Mouse (Mus musculus): Measurements from ENCODE around the gene Scn5a.

The Scn5a gene

DNA sequence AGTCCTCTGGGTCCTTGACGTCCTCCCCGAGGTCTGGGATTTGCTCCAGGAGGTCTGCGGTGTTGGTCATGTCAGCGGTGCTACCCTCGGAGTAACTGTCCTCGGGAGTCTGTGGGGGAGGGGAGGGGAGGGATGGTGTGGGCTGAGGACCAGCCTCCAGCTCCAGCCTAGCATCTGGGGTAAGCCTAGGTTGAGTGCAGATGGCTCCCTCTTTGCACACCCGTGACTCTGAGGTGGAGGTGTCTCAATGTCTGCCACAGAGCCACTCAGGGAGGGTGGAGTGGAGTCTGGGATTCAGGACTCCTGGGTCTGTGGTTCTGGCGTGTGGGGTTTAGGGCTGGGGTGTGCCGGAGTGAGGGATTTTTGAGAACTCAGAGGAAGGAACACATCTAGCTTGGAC is 65.8 kb downstream of the Scn5a start:
- no peak for DNase-seq (ENCODE audit: inconsistent age in 2 of 2, low spot score in 1 of 2)

DNA sequence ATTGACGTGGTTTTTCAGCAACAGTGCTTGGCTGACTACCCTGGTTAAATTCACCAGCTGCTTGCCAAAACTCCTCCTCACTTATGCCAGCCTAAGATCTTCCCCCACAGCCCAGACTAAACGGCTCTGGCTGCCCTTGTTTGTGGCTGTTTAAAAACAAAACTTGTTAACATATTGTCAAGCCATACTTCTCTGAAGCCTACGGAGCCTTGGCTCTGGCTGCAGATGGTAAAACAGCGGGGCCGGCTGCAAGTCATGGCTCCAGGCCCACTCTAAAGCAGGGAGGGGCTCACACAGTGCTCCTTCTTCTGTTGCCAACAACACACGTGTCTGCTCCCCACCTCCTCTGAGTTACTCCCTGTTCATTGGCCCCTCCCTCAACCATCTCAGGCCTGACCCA is 67.9 kb downstream of the Scn5a start:
- no peak for DNase-seq (ENCODE audit: inconsistent age in 2 of 2, low spot score in 1 of 2)

DNA sequence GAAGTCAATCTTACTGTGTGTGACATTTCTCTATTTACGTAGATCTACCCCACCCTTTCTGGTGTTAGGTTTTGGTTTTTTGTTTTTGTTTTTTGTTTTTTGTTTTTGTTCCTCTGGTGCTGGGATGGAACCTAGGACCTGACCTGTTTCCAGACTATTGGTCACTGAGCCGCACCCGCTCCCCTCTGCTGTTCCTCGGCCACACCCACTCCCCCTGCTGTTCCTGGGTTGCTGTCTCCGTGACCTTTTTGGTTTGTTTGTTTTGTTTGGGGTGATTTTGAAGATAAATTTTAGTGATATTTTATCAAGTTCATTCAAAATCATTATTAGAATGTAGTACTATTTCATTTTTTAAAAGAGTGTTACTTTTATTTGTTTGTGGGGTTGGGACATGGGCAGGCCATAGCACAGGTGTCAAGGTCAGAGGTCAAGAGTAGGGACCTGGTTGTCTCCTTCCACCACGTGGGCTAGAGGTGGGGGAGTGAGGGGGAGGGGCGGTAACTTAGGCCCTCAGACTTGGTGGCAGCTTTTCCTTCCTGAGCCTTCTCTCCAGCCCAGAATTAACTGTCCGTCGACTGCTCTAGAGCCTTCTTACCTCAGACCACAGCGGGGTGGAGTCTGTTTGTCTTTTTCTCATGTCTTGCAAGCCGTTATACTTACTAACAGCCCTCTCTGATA is 73.7 kb downstream of the Scn5a start:
- DNase-seq (ENCODE audit: inconsistent age in 2 of 2, low spot score in 1 of 2) = no peak

DNA sequence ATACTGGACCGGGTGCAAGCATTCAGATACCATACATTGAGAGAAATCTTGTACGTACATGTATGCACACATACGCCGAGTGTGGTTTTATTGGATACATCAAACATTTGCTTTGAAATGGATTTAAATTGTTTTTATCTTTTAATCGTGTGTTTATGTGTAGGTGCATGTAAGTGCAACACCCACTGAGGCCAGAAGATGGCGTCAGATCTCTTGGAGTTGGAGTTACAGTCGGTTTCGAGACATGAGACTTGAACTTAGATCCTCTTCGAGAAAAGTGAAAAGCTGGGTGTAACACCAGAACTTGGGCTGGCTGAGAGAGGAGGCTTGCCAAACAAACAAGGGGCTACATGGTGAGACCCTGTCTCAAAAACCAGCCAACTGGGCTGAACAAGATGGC is 75.2 kb downstream of the Scn5a start:
- DNase-seq (ENCODE audit: inconsistent age in 2 of 2, low spot score in 1 of 2) = no peak

DNA sequence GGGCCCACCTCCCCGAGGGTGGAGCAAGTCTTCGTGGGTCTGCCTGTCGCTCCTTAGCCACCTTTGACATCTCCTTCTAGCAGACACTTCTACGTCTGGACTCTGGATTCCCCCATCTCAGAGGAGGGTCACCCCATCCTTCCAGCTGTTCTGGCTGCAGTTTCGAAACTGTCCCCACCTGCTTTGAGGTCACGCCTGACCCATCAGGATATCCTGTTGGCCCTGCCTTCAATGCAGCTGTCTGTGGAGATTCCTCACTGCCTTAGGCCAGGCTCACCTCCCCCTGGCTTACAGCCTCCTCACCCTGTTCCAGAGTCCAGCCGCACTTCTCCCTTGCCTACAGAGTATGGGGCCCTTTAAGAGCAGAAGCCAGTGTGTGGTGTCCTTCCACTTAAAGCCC is 79.9 kb downstream of the Scn5a start:
- no peak for DNase-seq (ENCODE audit: inconsistent age in 2 of 2, low spot score in 1 of 2)

DNA sequence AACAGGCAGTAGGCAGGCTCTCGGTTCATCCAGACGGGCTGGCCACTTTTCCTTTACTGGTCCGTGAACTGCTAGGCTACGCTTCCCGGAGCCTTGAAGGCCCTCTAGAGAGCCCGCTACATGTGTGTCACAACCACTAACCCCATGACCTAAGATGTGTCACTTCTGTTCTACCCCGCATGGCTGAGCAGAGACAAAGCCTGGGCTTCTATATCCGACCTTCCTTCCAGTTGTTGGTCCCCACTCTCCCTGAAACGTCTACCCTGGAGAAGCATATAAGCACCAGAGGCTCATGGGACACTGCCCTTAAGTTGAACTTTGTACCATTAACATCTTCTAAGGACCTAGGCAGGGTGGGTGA is 80.6 kb downstream of the Scn5a start:
- no peak for DNase-seq (ENCODE audit: inconsistent age in 2 of 2, low spot score in 1 of 2)

DNA sequence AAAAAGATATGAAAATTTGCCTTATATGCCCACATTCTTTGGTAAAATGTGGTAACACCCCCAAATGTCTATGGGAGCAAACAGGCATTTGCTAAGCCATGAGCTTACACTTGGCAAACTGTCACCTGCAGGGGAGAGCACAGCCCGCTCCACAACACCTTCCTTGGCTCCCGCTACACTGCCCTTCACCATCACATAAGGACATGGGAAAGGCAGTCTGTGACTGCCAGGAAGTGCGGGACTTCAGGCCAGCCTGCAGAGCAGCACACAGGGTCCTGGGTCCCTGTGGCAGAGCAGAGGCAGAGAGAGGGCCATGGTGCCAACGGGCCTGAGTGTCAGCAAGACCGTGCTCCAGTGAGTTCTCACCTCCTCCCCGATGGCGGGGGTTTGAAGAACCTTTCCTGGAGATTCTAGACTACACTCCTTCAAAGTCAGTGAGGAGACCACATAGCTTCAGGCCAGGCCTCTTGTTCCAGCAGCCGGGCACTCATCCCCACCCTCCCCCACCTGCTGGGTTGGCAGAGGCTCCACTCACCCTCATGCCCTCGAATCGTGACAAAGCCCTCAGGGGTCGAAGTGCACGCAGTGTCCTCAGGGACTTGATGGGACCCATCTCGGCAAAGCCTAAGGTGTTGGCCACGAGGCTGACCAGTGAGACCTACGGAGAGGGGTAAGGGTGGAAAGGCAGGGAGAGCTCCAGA is 81.1 kb downstream of the Scn5a start:
- no peak for DNase-seq (ENCODE audit: inconsistent age in 2 of 2, low spot score in 1 of 2)

DNA sequence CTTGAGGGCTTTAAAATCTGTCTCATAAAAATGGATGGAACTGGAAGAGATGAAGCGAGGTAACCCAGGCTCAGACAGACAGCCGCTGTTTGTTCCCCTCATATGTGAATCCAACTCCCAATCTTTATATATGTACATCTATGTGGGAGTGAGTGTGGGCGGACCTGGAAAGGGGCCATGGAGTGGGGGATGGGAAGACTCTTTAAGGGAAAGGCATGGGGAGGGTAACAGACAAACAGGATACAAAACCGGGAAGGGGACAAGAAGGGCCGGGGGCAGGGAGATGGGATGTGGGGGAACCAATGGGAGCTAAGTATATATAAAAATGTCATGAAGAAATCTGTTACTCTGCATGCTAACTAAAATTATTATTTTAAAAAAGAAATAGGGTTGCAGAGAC is 81.9 kb downstream of the Scn5a start:
- DNase-seq (ENCODE audit: inconsistent age in 2 of 2, low spot score in 1 of 2) = no peak

DNA sequence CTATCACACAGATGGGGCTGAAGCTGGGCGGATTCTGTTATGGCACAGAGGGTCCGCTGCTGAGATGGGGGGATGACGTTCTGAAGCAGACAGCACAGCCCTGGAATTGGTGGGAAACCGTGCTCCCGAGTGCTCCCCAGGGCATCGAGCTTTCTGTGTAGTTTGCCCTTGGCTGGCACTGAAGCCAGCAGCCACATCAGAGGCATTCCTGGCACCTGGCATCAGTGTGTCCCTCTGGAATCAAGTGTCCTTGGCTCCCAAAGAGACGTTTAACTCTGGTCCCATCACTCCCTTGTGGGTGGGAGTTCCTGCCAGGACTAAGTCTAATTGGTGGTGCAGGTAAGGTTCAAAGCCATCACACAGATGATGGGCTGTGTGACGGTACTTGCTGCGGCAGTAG is 82.5 kb downstream of the Scn5a start:
- DNase-seq (ENCODE audit: inconsistent age in 2 of 2, low spot score in 1 of 2) = no peak

DNA sequence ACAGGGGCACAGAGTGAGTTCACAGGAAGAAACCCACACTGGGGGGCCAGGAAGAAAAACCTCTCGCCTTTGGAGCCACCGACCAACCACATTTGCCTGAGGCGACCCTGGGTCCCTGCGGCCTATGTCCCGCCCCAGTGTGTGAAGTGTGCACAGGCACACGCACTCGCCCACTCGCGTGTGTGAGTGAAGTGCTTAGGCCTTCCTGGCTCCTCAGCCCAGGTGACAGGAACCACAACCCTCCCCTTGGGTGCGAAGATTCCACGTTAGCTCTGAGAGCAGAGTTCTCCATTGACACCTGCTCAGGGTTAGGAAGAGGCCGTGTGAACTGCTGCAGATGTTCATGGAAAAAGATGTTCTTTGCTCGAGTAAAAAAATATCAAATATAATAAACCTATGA is 93.9 kb downstream of the Scn5a start:
- DNase-seq (ENCODE audit: inconsistent age in 2 of 2, low spot score in 1 of 2) = no peak

DNA sequence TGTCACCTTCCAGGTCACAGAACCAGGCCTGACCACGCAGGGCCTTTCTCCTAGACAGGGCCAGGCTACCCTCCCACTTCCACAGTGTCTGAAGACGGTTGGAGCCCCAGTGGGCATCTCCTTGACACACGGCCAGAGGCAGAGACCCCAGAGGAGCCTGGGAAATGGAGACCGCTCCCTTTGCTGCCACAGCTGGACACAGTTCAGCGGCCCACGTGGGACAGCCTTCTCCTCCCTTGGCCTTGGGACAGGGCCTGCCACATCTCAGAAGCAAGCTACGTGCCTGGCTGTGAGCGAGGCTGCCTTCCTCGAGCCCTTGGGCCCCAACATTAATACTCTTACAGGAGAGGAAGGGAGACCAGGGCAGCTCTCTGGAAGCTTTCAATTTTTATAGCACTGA is 94.4 kb downstream of the Scn5a start:
- DNase-seq (ENCODE audit: inconsistent age in 2 of 2, low spot score in 1 of 2) = no peak

DNA sequence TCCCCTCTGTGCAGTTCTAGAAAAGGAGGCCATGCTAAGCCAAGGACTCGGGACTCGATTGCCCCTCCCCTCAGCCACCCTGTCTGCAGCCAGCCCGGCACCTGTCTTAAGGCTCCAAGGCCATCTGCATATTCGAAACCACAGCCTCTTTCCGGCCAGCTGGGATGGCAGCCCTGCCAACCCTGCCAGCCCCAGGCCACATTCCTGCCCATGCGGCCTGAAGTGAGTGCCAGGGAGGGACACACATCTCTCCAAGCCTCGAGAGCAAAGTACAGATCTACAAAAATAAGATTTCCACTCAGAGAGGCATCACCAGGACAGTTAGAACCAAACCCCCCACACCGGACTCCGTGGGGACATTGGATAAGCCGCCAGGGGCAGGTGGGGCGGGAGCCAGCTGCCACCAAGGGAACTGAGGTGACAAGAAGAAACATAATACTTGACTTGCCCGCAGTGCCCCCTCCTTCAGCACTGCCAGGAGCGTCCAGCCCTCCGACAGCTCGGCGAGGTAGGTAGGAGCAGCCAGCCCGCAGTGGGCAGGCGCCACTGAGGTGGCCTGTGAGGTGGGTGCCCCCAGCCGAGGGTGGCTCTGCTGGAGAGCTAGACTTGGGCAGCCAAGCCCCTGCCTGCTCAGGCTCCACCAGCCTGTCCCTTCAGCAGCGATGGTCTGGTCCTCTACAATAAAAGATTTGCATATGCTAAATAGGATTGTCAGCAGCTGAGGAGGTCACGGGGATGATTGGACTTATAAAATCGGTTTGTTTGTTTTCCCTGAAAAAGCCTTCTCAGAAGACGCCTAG is 95.1 kb downstream of the Scn5a start:
- peak in 1 of 2 experiments; percentile 40 for DNase-seq (ENCODE audit: inconsistent age in 2 of 2, low spot score in 1 of 2)

DNA sequence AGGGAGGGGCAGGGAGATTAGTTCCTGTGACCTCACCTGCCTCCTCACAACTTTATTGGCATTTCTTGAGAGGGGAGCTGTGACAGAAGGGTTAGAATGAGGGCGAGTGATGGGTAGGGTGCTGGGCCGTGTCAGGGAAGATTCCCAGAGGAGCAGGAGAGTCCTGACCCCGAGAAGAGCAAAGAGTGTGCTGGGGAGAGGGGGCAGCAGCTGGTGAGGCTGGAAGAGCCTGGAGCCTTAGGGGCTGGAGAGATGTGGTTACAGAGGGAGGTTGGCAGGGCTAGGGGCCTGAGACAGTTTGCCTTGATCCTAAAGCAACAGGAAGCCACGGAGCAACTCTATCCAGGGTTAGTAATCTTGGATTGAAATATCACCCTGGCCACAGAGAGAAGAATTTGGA is 97.2 kb downstream of the Scn5a start:
- DNase-seq (ENCODE audit: inconsistent age in 2 of 2, low spot score in 1 of 2) = no peak

DNA sequence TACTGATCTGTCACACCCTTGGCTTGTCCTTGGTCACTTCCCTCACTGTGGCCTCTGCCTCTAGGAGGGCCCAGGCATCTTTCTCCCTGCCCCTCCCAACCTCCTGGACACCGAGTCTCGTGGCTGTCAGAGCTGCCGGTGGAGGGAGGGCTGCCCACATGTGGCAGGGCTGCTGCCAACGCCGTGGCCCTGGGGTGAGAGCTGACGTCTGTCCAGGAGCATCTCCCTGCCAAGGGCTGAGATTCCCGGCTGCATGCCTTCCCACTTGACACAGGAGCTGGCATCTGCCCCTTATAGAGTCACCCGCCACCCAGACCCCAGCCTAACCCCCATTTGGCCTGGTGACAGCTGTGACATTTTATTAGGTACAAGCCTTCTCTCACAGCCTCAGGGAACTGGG is 99.5 kb downstream of the Scn5a start:
- DNase-seq (ENCODE audit: inconsistent age in 2 of 2, low spot score in 1 of 2) = peak; percentile 33 to 78

DNA sequence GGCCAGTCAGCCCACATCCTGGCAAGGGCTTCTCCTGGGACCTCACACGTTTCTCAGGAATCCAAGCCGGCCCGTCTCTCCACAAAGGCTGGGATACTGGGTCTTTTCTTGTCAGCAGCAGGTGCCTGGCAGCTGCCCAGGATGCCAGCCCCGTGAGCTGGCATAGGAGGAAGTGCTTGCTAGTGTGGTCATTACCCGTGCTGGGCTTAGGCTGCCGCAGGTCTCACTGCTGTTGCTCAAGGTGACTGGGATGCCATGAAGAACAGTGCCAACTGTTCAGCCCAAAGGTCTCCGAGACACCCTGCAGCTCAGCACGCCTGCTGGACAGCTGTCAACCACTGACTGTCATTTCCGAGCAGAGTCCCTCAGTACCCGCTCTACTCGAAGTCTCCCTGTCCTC is 100.5 kb downstream of the Scn5a start:
- DNase-seq (ENCODE audit: inconsistent age in 2 of 2, low spot score in 1 of 2) = no peak

DNA sequence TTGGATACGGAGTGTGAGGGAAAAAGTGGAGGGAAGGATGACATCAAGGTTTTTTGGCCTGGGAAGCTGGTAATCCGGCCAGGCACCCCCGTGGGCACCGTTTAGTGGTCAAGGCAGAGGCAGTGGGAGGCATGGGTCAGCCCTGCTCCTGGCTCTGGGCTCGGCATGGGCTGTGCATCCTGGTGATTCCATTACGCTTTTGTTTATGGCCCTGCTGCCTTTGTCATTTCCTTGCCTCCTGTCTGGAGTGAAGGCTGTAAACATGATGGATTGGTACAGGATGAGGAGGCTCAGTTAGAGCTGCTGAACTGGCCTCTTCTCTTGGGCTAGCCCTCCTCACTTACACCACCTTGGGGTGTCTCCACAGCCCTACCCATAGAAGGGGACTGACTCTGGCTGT is 101.1 kb downstream of the Scn5a start:
- peak in 1 of 2 experiments; percentile 45 for DNase-seq (ENCODE audit: inconsistent age in 2 of 2, low spot score in 1 of 2)

DNA sequence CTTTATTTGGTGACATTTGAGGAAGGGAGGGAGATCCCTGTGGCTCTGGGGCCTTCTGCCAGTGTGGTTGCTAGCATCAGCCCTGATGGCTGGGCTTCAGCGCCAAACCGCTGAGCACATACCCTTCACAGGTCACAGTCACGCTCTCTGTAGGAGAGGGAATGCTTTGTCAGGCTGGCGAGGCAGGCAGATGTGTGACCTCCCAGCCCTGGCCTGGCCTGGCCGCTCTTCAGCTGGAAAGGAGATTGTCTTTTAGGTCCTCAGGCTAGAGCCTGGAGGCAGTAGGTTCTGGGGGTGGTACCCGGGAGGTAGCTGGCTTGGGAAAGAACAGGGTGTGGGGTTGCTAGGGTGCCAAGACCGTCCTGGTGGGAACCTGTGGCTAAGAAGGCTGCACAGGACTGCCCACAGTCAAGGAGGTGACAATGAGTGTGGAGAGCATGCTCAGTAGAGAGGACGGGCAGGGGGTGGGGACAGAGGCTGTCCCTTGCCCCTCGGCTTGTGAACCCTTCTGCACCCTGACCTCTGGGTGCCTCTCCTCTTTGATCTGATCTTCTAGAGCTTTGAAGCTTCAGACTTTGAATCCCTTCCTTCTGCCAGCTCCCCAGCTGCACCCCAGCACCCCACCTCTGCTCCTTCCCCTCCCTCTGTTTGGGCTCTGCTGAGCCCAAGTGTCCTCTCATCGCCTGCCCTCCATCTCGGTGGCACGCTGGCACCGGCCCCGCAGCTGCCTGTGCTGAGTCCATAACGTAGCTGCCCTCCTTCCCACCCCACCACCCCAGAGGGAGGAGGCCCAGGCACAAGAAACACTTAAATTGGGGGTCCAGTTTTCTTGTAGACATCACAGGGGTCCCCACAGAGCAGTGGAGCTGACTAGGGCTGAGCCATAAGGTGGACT is 103.9 kb downstream of the Scn5a start:
- DNase-seq (ENCODE audit: inconsistent age in 2 of 2, low spot score in 1 of 2) = no peak

DNA sequence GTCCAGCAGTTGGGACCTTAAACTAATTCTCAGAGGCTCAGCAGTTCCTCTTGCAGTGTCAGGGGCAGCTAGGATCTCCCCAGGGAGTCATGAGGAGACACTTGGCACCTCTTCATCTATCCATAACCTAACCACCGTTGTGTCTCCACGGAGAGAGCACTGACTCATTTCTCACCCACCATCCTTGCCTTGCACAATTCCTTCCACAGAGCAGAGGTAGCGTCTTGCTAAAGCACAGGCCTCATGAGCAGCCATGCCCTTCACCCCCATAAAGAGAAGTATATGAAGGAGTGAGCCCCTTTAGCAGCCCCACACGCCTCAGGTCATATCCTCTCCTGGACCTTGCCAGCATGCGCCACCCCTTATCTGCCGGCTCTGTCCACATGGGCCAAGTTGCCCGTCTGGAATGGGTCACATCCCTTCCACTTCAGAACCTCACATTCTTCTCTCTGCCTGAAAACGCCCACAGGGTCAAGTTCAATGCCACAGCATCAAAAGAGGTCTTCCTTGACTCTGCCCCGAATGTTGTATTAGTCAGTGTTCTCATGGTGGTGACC is 105.1 kb downstream of the Scn5a start:
- DNase-seq (ENCODE audit: inconsistent age in 2 of 2, low spot score in 1 of 2) = peak in 1 of 2 experiments; percentile 39

DNA sequence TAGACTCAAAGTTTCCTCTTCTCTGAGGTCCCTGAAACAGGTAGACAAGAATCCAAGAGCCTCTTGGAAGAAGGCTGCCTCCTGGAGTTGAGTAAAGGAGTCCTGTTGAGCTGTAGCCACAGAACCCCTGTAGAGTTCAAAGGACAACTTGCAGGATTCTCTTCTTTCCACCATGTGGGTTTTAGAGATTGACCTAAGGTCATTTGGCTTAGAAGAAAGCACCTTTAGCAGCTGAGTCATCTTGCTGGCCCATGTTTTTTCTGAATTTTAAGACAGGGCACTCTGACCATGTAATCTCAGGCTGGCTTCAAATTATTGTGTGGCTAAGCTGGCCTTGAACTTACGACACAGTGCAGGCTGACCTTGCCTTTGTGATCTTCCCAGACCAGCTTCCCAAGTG is 105.8 kb downstream of the Scn5a start:
- DNase-seq (ENCODE audit: inconsistent age in 2 of 2, low spot score in 1 of 2) = no peak

DNA sequence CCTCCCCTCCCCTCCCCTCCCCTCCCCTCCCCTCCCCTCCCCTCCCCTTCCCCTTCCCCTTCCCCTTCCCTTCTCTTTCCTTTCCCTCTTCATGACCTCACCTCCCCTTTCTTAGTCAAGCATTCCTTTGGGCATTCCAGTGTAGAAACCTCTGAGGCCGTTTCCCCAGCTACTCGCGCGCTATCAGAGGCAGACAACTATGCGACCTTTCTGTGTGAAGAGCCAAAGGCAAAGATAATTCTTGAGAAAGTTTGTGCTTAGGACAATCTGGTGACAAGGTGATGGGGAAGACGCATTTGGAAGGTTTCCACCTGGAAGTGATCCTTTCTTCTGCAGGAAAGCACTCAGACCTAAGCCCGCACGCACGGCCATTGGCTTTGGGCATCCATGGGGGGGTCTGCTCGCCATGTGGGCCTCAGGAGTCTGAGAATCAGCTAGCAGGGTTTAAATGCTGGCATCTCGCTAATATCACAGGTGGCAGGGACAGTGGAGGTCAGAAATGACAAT is 106.4 kb downstream of the Scn5a start:
- DNase-seq (ENCODE audit: inconsistent age in 2 of 2, low spot score in 1 of 2) = no peak

Data from adrenal gland, adult (tissue).